Mouse (Mus musculus): ENCODE results near the gene St6galnac4. TPM values are rescaled to one million over a fixed set of nuclear protein-coding genes. Genes with fewer than 3 reads are reported as not detected.

Gene St6galnac4
- 16.1 TPM for polyA plus RNA-seq (2015; fragmentation: Illumina TruSeq; extraction: RNeasy Lipid Tissue Mini Kit (QIAGEN cat#74804); ENCODE audit: insufficient read depth, low replicate concordance)

GRCm38 (mm10) chr2:32586871-32587351 lies at the start of gene St6galnac4:
Gene St6galnac4 (plus strand): TSS chr2:32587095.

DNA sequence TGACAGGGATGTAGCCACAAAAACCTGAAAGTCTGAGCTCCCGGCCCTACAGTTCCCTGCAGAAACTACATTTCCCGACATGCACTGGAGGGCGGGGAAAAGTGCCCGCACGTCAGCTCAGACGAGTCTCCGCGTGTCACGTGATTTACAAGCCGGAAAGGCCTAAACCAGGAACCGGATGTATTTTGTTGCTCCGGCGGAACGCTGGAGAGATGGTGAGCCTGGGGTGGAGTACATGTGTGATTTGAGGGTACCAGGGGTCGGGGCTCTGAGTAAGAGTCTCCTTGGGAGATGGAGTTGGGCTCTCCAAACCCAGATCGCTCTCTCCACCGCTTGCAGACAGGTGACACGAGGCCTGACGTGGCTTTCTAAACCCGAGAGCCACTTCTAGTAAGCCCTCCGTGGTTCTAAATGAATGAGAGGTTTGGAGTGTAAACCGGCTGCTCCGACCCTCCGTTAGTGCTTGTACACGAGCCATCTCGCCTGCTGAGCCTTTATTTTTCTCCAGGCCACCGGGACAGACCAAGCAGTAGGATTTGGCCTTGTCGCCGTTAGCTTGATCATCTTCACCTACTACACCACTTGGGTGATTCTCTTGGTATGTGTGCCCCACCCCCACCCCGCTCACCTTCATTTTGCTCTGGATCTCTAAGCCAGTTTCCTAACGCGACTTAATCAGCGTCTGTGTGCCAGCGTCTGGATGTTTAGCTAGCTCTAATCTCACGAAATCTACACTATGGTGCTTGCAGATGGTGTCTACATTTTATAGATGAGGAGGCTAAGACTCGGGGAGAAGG lies 16.0 kb upstream of the St6galnac4 start, which contains the start of gene Dpm2:
Gene Dpm2 (plus strand): TSS at position 161 of the 797 bp plus-strand sequence.

GRCm38 (mm10) chr2:32574497-32574896 lies 12.4 kb upstream of the St6galnac4 start, which contains the start of gene Pip5kl1:
Gene Pip5kl1 (plus strand): TSS chr2:32574797.

GRCm38 (mm10) chr2:32575586-32576160 lies 11.2 kb upstream of the St6galnac4 start, which contains the start of gene 9430097D07Rik:
Gene 9430097D07Rik (minus strand): TSS chr2:32575684.

GRCm38 (mm10) chr2:32599409-32599808 lies 12.5 kb downstream of the St6galnac4 start, which contains the start of gene St6galnac6:
Gene St6galnac6 (plus strand): TSS chr2:32599709.

GRCm38 (mm10) chr2:32621517-32621859 lies 34.6 kb downstream of the St6galnac4 start, which contains the start of gene Ak1:
Gene Ak1 (plus strand): TSS chr2:32621758.

DNA sequence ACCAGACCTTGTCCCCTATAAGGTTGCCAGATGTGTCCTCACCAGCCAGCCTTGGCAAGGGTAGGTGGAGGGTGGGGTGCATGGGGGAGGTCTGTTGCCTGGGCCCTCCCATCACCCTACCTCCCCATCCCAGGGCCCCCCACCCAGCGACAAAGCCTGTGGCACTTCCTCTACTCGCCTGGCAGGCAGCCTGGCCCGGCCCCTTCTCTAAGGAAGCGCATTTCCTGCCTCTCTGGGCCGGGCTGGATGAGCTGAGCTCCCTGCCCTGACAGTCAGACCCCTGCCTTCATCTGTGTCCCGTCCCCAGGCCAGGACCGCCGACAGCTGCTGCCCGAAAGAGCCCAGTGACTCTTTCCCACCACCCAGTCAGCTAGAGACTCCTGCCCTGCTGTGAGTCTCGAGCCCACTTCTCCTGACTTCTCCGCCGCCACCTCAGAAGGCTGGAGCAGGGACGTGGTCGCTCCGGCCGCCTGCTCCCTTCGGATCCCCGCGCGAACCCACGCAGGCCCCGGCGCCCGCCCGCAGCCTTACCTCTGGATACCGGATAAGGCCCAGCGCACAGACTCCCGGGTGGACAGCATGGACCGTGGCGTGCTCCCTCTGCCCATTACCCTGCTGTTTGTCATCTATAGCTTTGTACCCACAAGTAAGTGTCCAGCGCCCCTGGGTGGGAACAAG lies 59.6 kb downstream of the St6galnac4 start, which contains the start of gene Eng:
Gene Eng (plus strand): TSS at position 217 of the 678 bp plus-strand sequence.

Other genes with a start within 250 kb of the St6galnac4 start
- gene Ciz1, start 234.8 kb upstream of the St6galnac4 start, polyA plus RNA-seq (2015; fragmentation: Illumina TruSeq; extraction: RNeasy Lipid Tissue Mini Kit (QIAGEN cat#74804); ENCODE audit: insufficient read depth, low replicate concordance): 93.7 TPM
- gene Dnm1, start 233.8 kb upstream of the St6galnac4 start, polyA plus RNA-seq (2015; fragmentation: Illumina TruSeq; extraction: RNeasy Lipid Tissue Mini Kit (QIAGEN cat#74804); ENCODE audit: insufficient read depth, low replicate concordance): 1.8 TPM
- 15.2 TPM for gene 1110008P14Rik, start 205.2 kb upstream of the St6galnac4 start, polyA plus RNA-seq (2015; fragmentation: Illumina TruSeq; extraction: RNeasy Lipid Tissue Mini Kit (QIAGEN cat#74804); ENCODE audit: insufficient read depth, low replicate concordance)
- 8.3 TPM for gene Lcn2, start 198.8 kb upstream of the St6galnac4 start, polyA plus RNA-seq (2015; fragmentation: Illumina TruSeq; extraction: RNeasy Lipid Tissue Mini Kit (QIAGEN cat#74804); ENCODE audit: insufficient read depth, low replicate concordance)
- gene Ptges2, start 191.2 kb upstream of the St6galnac4 start, polyA plus RNA-seq (2015; fragmentation: Illumina TruSeq; extraction: RNeasy Lipid Tissue Mini Kit (QIAGEN cat#74804); ENCODE audit: insufficient read depth, low replicate concordance): 6.1 TPM
- gene Naif1, start 136.6 kb upstream of the St6galnac4 start, polyA plus RNA-seq (2015; fragmentation: Illumina TruSeq; extraction: RNeasy Lipid Tissue Mini Kit (QIAGEN cat#74804); ENCODE audit: insufficient read depth, low replicate concordance): 3.5 TPM
- gene Slc25a25, start 135.7 kb upstream of the St6galnac4 start, polyA plus RNA-seq (2015; fragmentation: Illumina TruSeq; extraction: RNeasy Lipid Tissue Mini Kit (QIAGEN cat#74804); ENCODE audit: insufficient read depth, low replicate concordance): 8.4 TPM
- gene Fam102a, start 51.8 kb upstream of the St6galnac4 start, polyA plus RNA-seq (2015; fragmentation: Illumina TruSeq; extraction: RNeasy Lipid Tissue Mini Kit (QIAGEN cat#74804); ENCODE audit: insufficient read depth, low replicate concordance): 28.0 TPM
- gene Dpm2, start 16.2 kb upstream of the St6galnac4 start, polyA plus RNA-seq (2015; fragmentation: Illumina TruSeq; extraction: RNeasy Lipid Tissue Mini Kit (QIAGEN cat#74804); ENCODE audit: insufficient read depth, low replicate concordance): 56.7 TPM
- gene Pip5kl1, start 12.3 kb upstream of the St6galnac4 start, polyA plus RNA-seq (2015; fragmentation: Illumina TruSeq; extraction: RNeasy Lipid Tissue Mini Kit (QIAGEN cat#74804); ENCODE audit: insufficient read depth, low replicate concordance): not detected
- gene 9430097D07Rik, start 11.4 kb upstream of the St6galnac4 start, polyA plus RNA-seq (2015; fragmentation: Illumina TruSeq; extraction: RNeasy Lipid Tissue Mini Kit (QIAGEN cat#74804); ENCODE audit: insufficient read depth, low replicate concordance): 0.15 TPM
- gene St6galnac6, start 12.6 kb downstream of the St6galnac4 start, polyA plus RNA-seq (2015; fragmentation: Illumina TruSeq; extraction: RNeasy Lipid Tissue Mini Kit (QIAGEN cat#74804); ENCODE audit: insufficient read depth, low replicate concordance): 11.3 TPM
- gene Ak1, start 34.7 kb downstream of the St6galnac4 start, polyA plus RNA-seq (2015; fragmentation: Illumina TruSeq; extraction: RNeasy Lipid Tissue Mini Kit (QIAGEN cat#74804); ENCODE audit: insufficient read depth, low replicate concordance): 6.3 TPM
- 19.9 TPM for gene Eng, start 59.5 kb downstream of the St6galnac4 start, polyA plus RNA-seq (2015; fragmentation: Illumina TruSeq; extraction: RNeasy Lipid Tissue Mini Kit (QIAGEN cat#74804); ENCODE audit: insufficient read depth, low replicate concordance)
- gene Fpgs, start 117.0 kb downstream of the St6galnac4 start, polyA plus RNA-seq (2015; fragmentation: Illumina TruSeq; extraction: RNeasy Lipid Tissue Mini Kit (QIAGEN cat#74804); ENCODE audit: insufficient read depth, low replicate concordance): 9.0 TPM
- gene Cdk9, start 126.0 kb downstream of the St6galnac4 start, polyA plus RNA-seq (2015; fragmentation: Illumina TruSeq; extraction: RNeasy Lipid Tissue Mini Kit (QIAGEN cat#74804); ENCODE audit: insufficient read depth, low replicate concordance): 102 TPM
- 19.7 TPM for gene Sh2d3c, start 134.0 kb downstream of the St6galnac4 start, polyA plus RNA-seq (2015; fragmentation: Illumina TruSeq; extraction: RNeasy Lipid Tissue Mini Kit (QIAGEN cat#74804); ENCODE audit: insufficient read depth, low replicate concordance)
- gene 6330409D20Rik, start 153.9 kb downstream of the St6galnac4 start, polyA plus RNA-seq (2015; fragmentation: Illumina TruSeq; extraction: RNeasy Lipid Tissue Mini Kit (QIAGEN cat#74804); ENCODE audit: insufficient read depth, low replicate concordance): not detected
- 12.6 TPM for gene Tor2a, start 170.1 kb downstream of the St6galnac4 start, polyA plus RNA-seq (2015; fragmentation: Illumina TruSeq; extraction: RNeasy Lipid Tissue Mini Kit (QIAGEN cat#74804); ENCODE audit: insufficient read depth, low replicate concordance)
- gene Ttc16, start 188.5 kb downstream of the St6galnac4 start, polyA plus RNA-seq (2015; fragmentation: Illumina TruSeq; extraction: RNeasy Lipid Tissue Mini Kit (QIAGEN cat#74804); ENCODE audit: insufficient read depth, low replicate concordance): 0.12 TPM
- gene Ptrh1, start 188.7 kb downstream of the St6galnac4 start, polyA plus RNA-seq (2015; fragmentation: Illumina TruSeq; extraction: RNeasy Lipid Tissue Mini Kit (QIAGEN cat#74804); ENCODE audit: insufficient read depth, low replicate concordance): 2.1 TPM
- gene Cfap157, start 197.3 kb downstream of the St6galnac4 start, polyA plus RNA-seq (2015; fragmentation: Illumina TruSeq; extraction: RNeasy Lipid Tissue Mini Kit (QIAGEN cat#74804); ENCODE audit: insufficient read depth, low replicate concordance): not detected

All from spleen, adult 10 weeks (tissue).